Mouse (Mus musculus) CH12.LX (cell line): ENCODE measurements at regions not wholly inside any gene's neighbourhood (a gene's known extent, or its start where the extent isn't known, plus 50 kb on each side); places are given as distances from the start of the nearest gene placed in this dataset.

Experiments used
- CTCF ChIP-seq, 2 experiments: IDR thresholded peaks in 1 of 2; conservative IDR thresholded peaks in 1 of 2; 2 replicates each; pipeline ENCODE4 v1.5.1; 2011 to 2012; ENCODE audit warnings: low read depth in 2 of 2, low read length in 2 of 2, improper control_type of control experiment in 1 of 2, inconsistent platforms in 1 of 2, mild to moderate bottlenecking in 1 of 2, moderate library complexity in 1 of 2
- ETS1 ChIP-seq: conservative IDR thresholded peaks from 2 replicates; pipeline ENCODE4 v1.6.1; 2012; ENCODE audit warnings: low read depth, mild to moderate bottlenecking, inconsistent platforms, low read length, improper control_type of control experiment, moderate library complexity
- ZC3H11A ChIP-seq: IDR thresholded peaks from 2 replicates; pipeline ENCODE4 v1.6.1; 2012; ENCODE audit warnings: low read depth, mild to moderate bottlenecking, inconsistent platforms, low read length, improper control_type of control experiment
- ZNF384 ChIP-seq: IDR thresholded peaks from 2 replicates; pipeline ENCODE4 v1.6.1; 2012; ENCODE audit warnings: low read depth, low read length, improper control_type of control experiment, inconsistent platforms

- TF ChIP-seq ZNF384: no peak
- no peak for TF ChIP-seq CTCF (conservative IDR thresholded peaks at IDR 0.05 in 1 of 2, IDR thresholded peaks at IDR 0.05 in 1 of 2; ENCODE audit: low read depth in 2 of 2, low read length in 2 of 2)
- TF ChIP-seq ETS1: no peak
- no peak for TF ChIP-seq ZC3H11A
Observed at GRCm38 (mm10) chr14:12876417-12877336, 53.8 kb upstream of the Cadps start.
